ENCODE assay signal across 29 mouse cellular contexts in genomic region chr6:38073592-38073991, GRCm38 (mm10). TPM values are rescaled to one million over a fixed set of nuclear protein-coding genes. Genes with fewer than 3 reads are reported as not detected.
DNase-seq lines count a peak whose midpoint lies in the region; ATAC-seq and TF ChIP-seq lines count a peak whose summit lies in the region.
"Had no signal": no experiment of that assay in that cellular context is flagged by ENCODE, and none has a peak within 500 bp of the region (broad histone marks: within the 10 kb centered on the region; RNA-seq: fewer than 3 reads in every experiment).

No protein-coding gene starts in this region.

- no peaks in the 10 kb centered on the region for H3K36me3 ChIP-seq in hindbrain, postnatal 0 days (ENCODE audit: insufficient read depth, low read length)
- H3K36me3 ChIP-seq in heart, adult 2 months (ENCODE audit: control insufficient read depth, insufficient read depth, low read length): no peaks in the 10 kb centered on the region
- peaks cover 13% of the 10 kb centered on the region for H3K36me3 ChIP-seq in kidney, adult 2 months (ENCODE audit: control insufficient read depth, insufficient read depth, low read length)
- H3K36me3 ChIP-seq: embryonic facial prominence, embryonic 10.5 days; embryonic facial prominence, embryonic 12.5 days; forebrain, embryonic 15.5 days; G1E had no signal

- 92% methylated on average over 3 of the region's 3 CpGs for WGBS in hindbrain, postnatal 0 days
- 91% methylated on average over 3 of the region's 3 CpGs for WGBS in heart, adult 2 months
- 93% methylated on average over 3 of the region's 3 CpGs for WGBS in kidney, adult 2 months

- no peak overlapping the region for H3K27ac ChIP-seq in layer of hippocampus, adult 2 months
- no peak overlapping the region for H3K27ac ChIP-seq in hindbrain, postnatal 0 days
- H3K27ac ChIP-seq in heart, adult 2 months: no peak overlapping the region
- no peak overlapping the region for H3K27ac ChIP-seq in kidney, adult 2 months (ENCODE audit: insufficient read depth, low read depth, low read length)
- H3K27ac ChIP-seq: embryonic facial prominence, embryonic 10.5 days; embryonic facial prominence, embryonic 12.5 days; forebrain, embryonic 13.5 days; forebrain, embryonic 15.5 days had no signal

- H3K27me3 ChIP-seq in hindbrain, postnatal 0 days (ENCODE audit: insufficient read depth, low read length): no peaks in the 10 kb centered on the region
- H3K27me3 ChIP-seq in heart, adult 2 months (ENCODE audit: control insufficient read depth, insufficient read depth, low read length): no peaks in the 10 kb centered on the region
- no peaks in the 10 kb centered on the region for H3K27me3 ChIP-seq in kidney, adult 2 months (replicated peaks; ENCODE audit: control insufficient read depth, insufficient read depth, low read length)
- H3K27me3 ChIP-seq: CH12.LX; embryonic facial prominence, embryonic 12.5 days; forebrain, embryonic 13.5 days; forebrain, embryonic 15.5 days; Patski had no signal

- intact Hi-C loops in heart, adult 2 months (cut with DNase I): no loop called here

- ATAC-seq in hindbrain, postnatal 0 days: no peak
- ATAC-seq: activated CD4-positive, CD25-positive, alpha-beta regulatory T cell, adult 4 months; CD4-positive, CD25-positive, alpha-beta regulatory T cell, adult 4 months; forebrain, embryonic 13.5 days; forebrain, embryonic 15.5 days; forebrain, postnatal 0 days; Patski had no signal

- no peaks in the 10 kb centered on the region for H3K9me3 ChIP-seq in hindbrain, postnatal 0 days (ENCODE audit: low read length)
- H3K9me3 ChIP-seq: embryonic facial prominence, embryonic 12.5 days; forebrain, embryonic 13.5 days; forebrain, embryonic 15.5 days; G1E had no signal

- no peaks in the 10 kb centered on the region for H3K79me2 ChIP-seq in heart, adult 2 months (replicated peaks; ENCODE audit: control insufficient read depth, insufficient read depth, low read length)

- H3K4me3 ChIP-seq in layer of hippocampus, adult 2 months: no peak overlapping the region
- H3K4me3 ChIP-seq in hindbrain, postnatal 0 days (ENCODE audit: low read length): no peak overlapping the region
- H3K4me3 ChIP-seq in heart, adult 2 months: no peak overlapping the region
- H3K4me3 ChIP-seq in kidney, adult 2 months (ENCODE audit: insufficient read depth, low read depth, low read length): no peak overlapping the region
- H3K4me3 ChIP-seq: embryonic facial prominence, embryonic 10.5 days; embryonic facial prominence, embryonic 12.5 days; forebrain, embryonic 13.5 days; forebrain, embryonic 15.5 days had no signal

- TF ChIP-seq POLR2A in heart, adult 2 months (IDR thresholded peaks at IDR 0.05; ENCODE audit: insufficient read depth, low read depth, low read length): no peak
- no peak for TF ChIP-seq POLR2A in kidney, adult 2 months (IDR thresholded peaks at IDR 0.05; ENCODE audit: low read depth, low read length)

- H3K4me2 ChIP-seq in hindbrain, postnatal 0 days (ENCODE audit: low read depth, low read length): no peak overlapping the region
- H3K4me2 ChIP-seq: embryonic facial prominence, embryonic 12.5 days; forebrain, embryonic 13.5 days; forebrain, embryonic 15.5 days had no signal

- no peak for TF ChIP-seq EP300 in heart, adult 2 months (IDR thresholded peaks at IDR 0.05; ENCODE audit: insufficient read depth, low read depth, low read length)

- DNase-seq in layer of hippocampus, adult 2 months (ENCODE audit: low spot score in 2 of 2): no peak
- DNase-seq in layer of hippocampus, adult 9-11 months: no peak
- DNase-seq in ES-CJ7 (ENCODE audit: low read depth, low spot score): peak; percentile 35
- DNase-seq in R1 (ENCODE audit: low read depth, low spot score): peak; percentile 55
- DNase-seq in hindbrain, postnatal 0 days (ENCODE audit: low spot score): no peak
- DNase-seq in heart, adult 2 months: no peak
- DNase-seq in kidney, adult 2 months: no peak
- DNase-seq: adrenal gland, adult 8-10 months; adrenal gland, postnatal 14 days; adrenal gland, postnatal 36 days; B cell, adult 2 months; cerebellum, adult 11-12 months; cerebellum, adult 8-10 months; cerebellum, adult 9-11 months; cerebellum, postnatal 14 days; cerebellum, postnatal 36 days; forebrain, postnatal 0 days had no signal

- no peaks in the 10 kb centered on the region for H3K4me1 ChIP-seq in hindbrain, postnatal 0 days (ENCODE audit: insufficient read depth, low read length)
- no peaks in the 10 kb centered on the region for H3K4me1 ChIP-seq in heart, adult 2 months (ENCODE audit: control insufficient read depth, insufficient read depth, low read length)
- peaks cover 10% of the 10 kb centered on the region for H3K4me1 ChIP-seq in kidney, adult 2 months (ENCODE audit: control insufficient read depth, insufficient read depth, low read length)
- H3K4me1 ChIP-seq: embryonic facial prominence, embryonic 12.5 days; forebrain, embryonic 13.5 days; forebrain, embryonic 15.5 days had no signal

- H3K9ac ChIP-seq in hindbrain, postnatal 0 days (replicated peaks; ENCODE audit: low read length): no peak overlapping the region
- no peak overlapping the region for H3K9ac ChIP-seq in heart, adult 2 months (ENCODE audit: low read depth, low read length)
- H3K9ac ChIP-seq: embryonic facial prominence, embryonic 12.5 days; forebrain, embryonic 13.5 days; forebrain, embryonic 15.5 days; forebrain, postnatal 0 days had no signal

- TF ChIP-seq CTCF in layer of hippocampus, adult 2 months (conservative IDR thresholded peaks at IDR 0.05): 0 out of 2 replicates have a peak, but pooled peaks have one; percentile 10
- no peak for TF ChIP-seq CTCF in hindbrain, postnatal 0 days (IDR thresholded peaks at IDR 0.05; ENCODE audit: low read depth)
- TF ChIP-seq CTCF in heart, adult 2 months (IDR thresholded peaks at IDR 0.05): no peak
- TF ChIP-seq CTCF in kidney, adult 2 months (conservative IDR thresholded peaks at IDR 0.05; ENCODE audit: insufficient read depth, insufficient read length, low read depth, low read length): no peak

RNA-seq across cellular contexts. Expression of gene Svopl, which starts 26.8 kb away (rescaled TPM):
- under 1 TPM; 0.20 to 0.54 TPM for total RNA-seq in layer of hippocampus, adult 2 months (2021)
- total RNA-seq in hindbrain, postnatal 0 days (2014; rRNA removed): 2.8 TPM in 1 of 2 replicates, not detected in the other
- polyA plus RNA-seq in hindbrain, postnatal 0 days (2015; fragmentation: Nextera tagmentation; extraction: Ambion mirVana): 1.2 and 1.3 TPM in 2 replicates
- total RNA-seq in heart, adult 2 months (2021): under 1 TPM; 0.39 to 0.41 TPM
- 0.85 and 2.1 TPM in 2 replicates for polyA plus RNA-seq in heart, adult 2 months (2012; rRNA removed)
- 13.5 and 14.3 TPM in 2 replicates for polyA plus RNA-seq in kidney, adult 2 months (2012; rRNA removed)
- total RNA-seq: CH12.LX; common myeloid progenitor, adult 5-6 weeks; forebrain, postnatal 0 days; G1E had no signal
- polyA plus RNA-seq: G1E, Patski had no signal

RNA-seq across cellular contexts. Expression of gene Tmem213, which starts 35.5 kb away (rescaled TPM):
- not detected for total RNA-seq in layer of hippocampus, adult 2 months (2021)
- total RNA-seq in hindbrain, postnatal 0 days (2014; rRNA removed): not detected in 2 replicates
- polyA plus RNA-seq in hindbrain, postnatal 0 days (2015; fragmentation: Nextera tagmentation; extraction: Ambion mirVana): not detected in 2 replicates
- total RNA-seq in heart, adult 2 months (2021): not detected
- polyA plus RNA-seq in heart, adult 2 months (2012; rRNA removed): not detected in 2 replicates
- polyA plus RNA-seq in kidney, adult 2 months (2012; rRNA removed): 240 and 279 TPM in 2 replicates
- total RNA-seq: adrenal gland, adult 18-20 months; adrenal gland, adult 8-10 months; adrenal gland, postnatal 14 days; adrenal gland, postnatal 36 days; CH12.LX; common myeloid progenitor, adult 5-6 weeks; forebrain, postnatal 0 days; G1E had no signal
- polyA plus RNA-seq: activated CD4-positive, CD25-positive, alpha-beta regulatory T cell, adult 4 months; CD4-positive, CD25-positive, alpha-beta regulatory T cell, adult 4 months; embryonic facial prominence, embryonic 12.5 days; forebrain, embryonic 11.5 days; forebrain, embryonic 13.5 days; forebrain, embryonic 15.5 days; forebrain, postnatal 0 days; G1E; Patski had no signal

RNA-seq across cellular contexts. Expression of gene Atp6v0a4, which starts 50.8 kb away (rescaled TPM):
- total RNA-seq in layer of hippocampus, adult 2 months (2021): 1 to 10 TPM; 1.1 to 1.3 TPM
- total RNA-seq in hindbrain, postnatal 0 days (2014; rRNA removed): 0.42 TPM in 1 of 2 replicates, not detected in the other
- 0.28 and 0.29 TPM in 2 replicates for polyA plus RNA-seq in hindbrain, postnatal 0 days (2015; fragmentation: Nextera tagmentation; extraction: Ambion mirVana)
- total RNA-seq in heart, adult 2 months (2021): 1 to 10 TPM; 1.0 to 2.5 TPM
- polyA plus RNA-seq in heart, adult 2 months (2012; rRNA removed): 0.67 and 1.4 TPM in 2 replicates
- 259 and 302 TPM in 2 replicates for polyA plus RNA-seq in kidney, adult 2 months (2012; rRNA removed)
- total RNA-seq: CH12.LX, G1E had no signal
- polyA plus RNA-seq: activated CD4-positive, CD25-positive, alpha-beta regulatory T cell, adult 4 months; CD4-positive, CD25-positive, alpha-beta regulatory T cell, adult 4 months; forebrain, embryonic 11.5 days; G1E had no signal

Comparison
In these comparisons a context has a peak if more than half of its experiments do, and no peak if none do; other contexts are left out.
1. DNase-seq: peak in ES-CJ7 (single experiment) and R1 (single experiment); none in layer of hippocampus, adult 2 months (0 of 2), layer of hippocampus, adult 9-11 months (single experiment), hindbrain, postnatal 0 days (single experiment), heart, adult 2 months (0 of 2) and kidney, adult 2 months (single experiment).